Mouse (Mus musculus) splenic B cell, adult 2 months (primary cell): ENCODE measurements around the gene Ttc30a1.

Experiments used
- DNase-seq: peaks from one replicate; pipeline ENCODE4 v3.0.0-alpha.2; 2011; ENCODE audit warnings: low read depth, low spot score
- H3K27me3 ChIP-seq: 2 replicates; pipeline ENCODE4 v1.6.1; 2012; ENCODE audit warnings: mild to moderate bottlenecking, low read length, moderate library complexity, mixed read lengths; ENCODE audit not compliant: control insufficient read depth, poor library complexity, insufficient read depth, severe bottlenecking
- H3K36me3 ChIP-seq: 2 replicates; pipeline ENCODE4 v1.6.1; 2012; ENCODE audit warnings: mild to moderate bottlenecking, low read length, moderate library complexity, mixed read lengths; ENCODE audit not compliant: control insufficient read depth, poor library complexity, insufficient read depth, severe bottlenecking

Gene Ttc30a1

DNA sequence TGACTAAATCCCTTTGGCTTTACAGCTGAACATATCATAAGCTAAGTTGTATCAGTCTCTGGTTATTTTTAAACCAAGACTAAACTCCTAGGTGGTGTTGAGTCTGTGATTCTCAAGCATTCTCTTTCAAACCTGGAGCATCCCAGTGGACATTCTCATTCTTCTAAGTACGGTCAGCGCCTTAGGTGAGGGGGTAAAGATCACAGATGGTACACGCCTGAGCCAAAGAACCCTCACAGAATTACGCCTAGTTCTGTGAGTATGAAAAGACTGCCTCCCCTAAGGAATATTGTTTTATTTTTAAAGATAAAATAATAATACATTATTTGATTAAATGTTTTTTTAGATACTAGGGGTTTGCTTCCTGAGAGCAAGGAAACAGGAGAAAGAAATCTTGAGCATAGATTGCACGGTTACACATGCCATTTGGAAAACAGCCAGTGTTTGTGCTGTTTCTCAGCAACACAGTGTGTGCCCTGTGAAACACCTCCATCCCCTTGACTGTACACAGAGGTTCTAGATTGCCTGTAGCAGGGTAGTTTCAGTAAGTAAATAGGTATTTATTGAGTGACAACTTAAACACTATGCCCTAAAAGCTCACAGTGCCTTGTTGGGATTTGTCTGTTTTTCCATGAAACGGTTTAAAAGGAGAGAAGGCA, 51.9 kb downstream of the Ttc30a1 start:
- no peak for DNase-seq
- Histone ChIP-seq H3K27me3 (no peaks in the 10 kb centered on the region), H3K36me3 (peaks cover 9% of the 10 kb centered on the region; the same call in 1 of the 2 replicates)

DNA sequence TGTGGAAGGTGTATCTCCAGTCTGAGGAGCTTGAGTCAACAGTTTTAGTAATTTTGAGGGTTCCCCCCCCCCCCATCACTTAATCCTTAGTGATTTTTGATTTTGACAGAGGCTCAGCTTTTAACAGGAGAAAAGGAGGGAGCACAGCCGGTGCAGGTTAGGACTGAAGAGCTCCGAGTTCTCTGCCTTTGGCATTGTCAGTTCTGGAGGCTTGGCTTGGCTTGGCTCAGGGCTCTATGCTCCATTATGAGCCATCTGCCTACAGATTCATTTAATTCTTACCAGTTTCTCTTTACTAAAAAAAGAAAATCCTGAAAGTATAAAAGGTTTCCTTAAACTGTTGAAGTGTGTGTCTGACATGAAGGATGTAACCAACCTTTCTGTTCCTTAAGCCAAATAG, 52.6 kb downstream of the Ttc30a1 start:
- peaks cover 9% of the 10 kb centered on the region; the same call in 1 of the 2 replicates for H3K36me3 ChIP-seq
- DNase-seq, result no peak

More for the DNA sequence above, 52.6 kb downstream of the Ttc30a1 start:
- H3K27me3 ChIP-seq, result no peaks in the 10 kb centered on the region
